Mouse (Mus musculus) kidney, adult 11 months (tissue): Measurements from ENCODE around the gene Pno1.
A peak's percentile ranks its signal among the peaks of the same experiment; 100 is the strongest.
"Not testable (repeated sequence)": the region's sequence is repeated elsewhere in the genome, so short reads cannot be mapped to it uniquely, and the experiment has no call there.

Experiments used
- DNase-seq: peaks from one replicate; pipeline ENCODE4 v3.0.0; 2022

Pno1 gene

GRCm38 (mm10) chr11:17211258-17212140, at the start of gene Pno1:
TSS of gene Pno1 (minus strand) at chr11:17211568.
- peak; percentile 98 for DNase-seq

DNA sequence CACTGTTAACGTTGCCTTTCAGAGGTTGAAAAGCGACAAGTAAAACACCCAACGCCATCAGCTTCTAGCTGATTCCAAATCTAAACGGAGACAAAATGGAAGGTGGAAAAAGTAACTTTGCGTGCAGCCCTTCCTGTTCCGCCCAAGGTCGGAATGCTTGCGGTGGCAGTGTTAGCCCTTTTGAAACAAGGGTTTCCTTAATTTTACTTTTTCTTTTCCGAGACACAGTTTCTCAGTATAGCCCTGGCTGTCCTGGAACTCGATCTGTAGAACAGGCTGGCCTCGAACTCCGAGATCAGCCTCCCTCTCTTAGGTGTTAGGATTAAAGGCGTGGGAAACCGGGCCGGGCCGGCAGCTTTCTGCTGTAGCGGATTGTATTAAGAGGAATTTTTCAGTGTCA, 46.5 kb upstream of the Pno1 start:
- DNase-seq: peak; percentile 41

GRCm38 (mm10) chr11:17257443-17257842, 46.1 kb upstream of the Pno1 start, which contains the start of gene C1d:
TSS of gene C1d (plus strand) at chr11:17257579.
- DNase-seq: peak; percentile 90

DNA sequence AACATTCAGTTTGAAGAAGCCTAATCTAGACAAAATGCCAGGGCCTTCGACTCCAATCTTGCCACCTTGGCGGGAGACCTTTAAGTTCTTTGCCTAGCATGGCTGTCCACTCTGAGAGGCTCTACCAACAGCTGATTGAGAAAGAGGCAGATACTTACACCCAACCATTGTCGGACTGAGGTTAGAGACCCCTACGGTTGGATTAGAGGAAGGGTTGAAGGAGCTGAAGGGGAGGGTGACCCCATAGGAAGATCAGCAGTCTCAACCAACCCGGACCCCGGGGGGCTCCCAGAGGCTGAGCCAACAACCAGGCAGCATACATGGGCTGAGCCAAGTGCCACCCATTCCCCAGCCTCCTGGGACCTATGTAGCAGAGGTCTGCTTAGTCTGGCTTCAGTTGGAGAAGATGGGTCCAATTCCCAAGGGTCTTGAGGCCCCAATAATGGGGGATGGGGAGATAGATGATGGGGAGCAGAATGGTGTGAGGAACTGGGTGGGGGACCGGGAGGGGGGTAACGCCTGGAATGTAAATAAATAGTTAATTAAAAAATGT, 45.5 kb upstream of the Pno1 start:
- peak; percentile 9 for DNase-seq

GRCm38 (mm10) chr11:17248715-17249114, 37.3 kb upstream of the Pno1 start:
- DNase-seq: no peak

GRCm38 (mm10) chr11:17238598-17238997, 27.2 kb upstream of the Pno1 start:
- DNase-seq: not testable (repeated sequence)

GRCm38 (mm10) chr11:17236449-17237037, 25.2 kb upstream of the Pno1 start:
- DNase-seq: no peak

GRCm38 (mm10) chr11:17232792-17233191, 21.4 kb upstream of the Pno1 start:
- no peak for DNase-seq

GRCm38 (mm10) chr11:17221126-17221525, 9.8 kb upstream of the Pno1 start:
- DNase-seq: no peak

- DNase-seq: no peak
Observed at GRCm38 (mm10) chr11:17215475-17215874, 4.1 kb upstream of the Pno1 start.

DNA sequence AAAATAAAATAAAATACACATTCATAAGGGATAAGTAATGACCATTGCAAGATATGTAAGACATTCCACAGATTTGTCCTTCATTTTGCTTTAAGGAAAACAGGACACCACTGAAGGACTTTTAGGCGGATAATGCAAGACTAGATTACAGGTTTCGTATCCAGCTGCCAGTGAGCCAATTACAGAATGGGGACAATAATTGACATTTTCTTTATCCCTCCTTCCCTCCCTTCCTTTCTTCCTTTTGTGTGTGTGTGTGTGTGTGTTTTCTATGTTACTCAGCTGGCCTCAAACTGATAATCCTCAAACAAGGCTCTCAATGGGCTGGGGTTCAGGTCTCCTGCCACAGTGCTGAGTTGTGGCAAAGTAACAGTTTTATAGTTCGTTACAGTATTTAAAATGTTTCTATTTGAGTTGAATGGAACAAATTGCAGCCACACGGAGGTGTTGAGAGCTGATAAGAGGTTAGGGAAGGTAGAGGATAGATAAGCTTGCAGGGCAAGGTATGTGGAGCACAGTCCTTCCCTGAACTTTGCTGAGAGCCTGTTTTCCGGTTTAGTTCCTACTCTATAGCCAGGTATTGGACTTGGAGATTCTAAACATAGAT, 1.6 kb upstream of the Pno1 start:
- DNase-seq: no peak

GRCm38 (mm10) chr11:17212141-17212495, 750 bp upstream of the Pno1 start:
- no peak for DNase-seq

DNA sequence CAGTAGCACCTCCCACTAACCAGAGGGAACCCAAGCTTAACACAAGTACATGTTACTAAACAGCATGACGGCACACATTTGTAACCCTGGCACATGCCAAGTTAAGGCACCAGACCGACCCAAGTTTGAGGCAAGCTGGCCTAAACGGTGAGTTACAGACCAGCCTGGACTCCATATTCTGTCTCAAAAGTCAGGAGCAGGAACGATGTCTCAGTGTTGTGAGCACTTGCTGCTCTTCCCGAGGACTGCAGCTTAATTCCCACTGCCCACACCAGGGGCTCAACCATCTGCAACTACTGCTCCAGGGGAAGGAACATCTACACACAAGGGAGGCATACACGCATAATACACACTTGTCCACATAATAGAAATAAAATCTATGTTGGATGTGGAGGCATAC, 8.9 kb downstream of the Pno1 start:
- no peak for DNase-seq

DNA sequence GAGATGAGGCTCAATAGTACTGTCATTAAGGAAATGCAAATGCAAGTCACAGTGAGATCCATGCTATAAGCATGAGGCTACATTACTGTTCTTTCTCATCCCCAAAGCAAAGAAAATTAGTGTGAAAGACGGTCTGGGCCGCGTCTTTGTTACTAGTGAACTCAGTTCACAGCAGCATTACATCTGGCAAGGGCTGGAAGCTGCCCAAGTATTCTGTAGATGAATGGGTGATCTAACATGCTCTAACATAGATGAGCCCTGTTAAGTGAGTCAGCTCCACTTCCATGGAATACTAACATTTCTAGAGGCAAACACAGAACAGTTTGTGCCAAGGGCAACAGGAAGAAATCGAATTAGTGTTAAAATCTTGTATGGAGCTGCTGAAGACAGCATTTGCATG, 10.4 kb downstream of the Pno1 start:
- no peak for DNase-seq

DNA sequence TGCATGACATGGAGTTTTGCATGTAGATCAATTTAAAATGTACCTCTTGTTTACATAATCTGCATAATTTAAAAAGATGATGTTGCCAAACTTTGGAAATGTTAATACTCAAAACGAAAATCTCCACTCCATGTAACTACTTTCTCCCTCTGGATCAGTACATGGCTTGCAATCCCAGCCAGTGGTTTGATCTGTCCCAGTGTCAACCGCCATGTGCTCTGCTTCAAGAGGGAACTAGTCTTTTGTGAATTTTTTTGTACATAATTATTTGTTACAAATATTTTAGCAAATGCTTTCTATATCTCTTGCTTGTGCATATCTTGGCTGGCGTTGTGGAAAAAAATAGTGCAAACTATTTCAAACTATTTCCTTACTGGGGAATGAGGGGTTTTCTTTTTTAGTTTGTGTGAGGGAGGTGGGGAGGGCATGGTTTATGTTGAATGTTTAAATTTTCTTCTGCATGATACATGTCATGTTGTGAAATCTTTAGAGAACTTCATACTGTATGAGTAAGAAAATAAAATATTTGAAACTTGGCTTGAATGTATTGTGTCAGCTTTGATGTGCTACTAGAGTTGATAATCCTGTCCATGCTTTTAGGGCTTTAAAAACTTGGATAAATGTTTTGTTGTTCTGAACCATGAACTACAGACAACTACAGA, 11.4 kb downstream of the Pno1 start:
- DNase-seq: no peak

DNA sequence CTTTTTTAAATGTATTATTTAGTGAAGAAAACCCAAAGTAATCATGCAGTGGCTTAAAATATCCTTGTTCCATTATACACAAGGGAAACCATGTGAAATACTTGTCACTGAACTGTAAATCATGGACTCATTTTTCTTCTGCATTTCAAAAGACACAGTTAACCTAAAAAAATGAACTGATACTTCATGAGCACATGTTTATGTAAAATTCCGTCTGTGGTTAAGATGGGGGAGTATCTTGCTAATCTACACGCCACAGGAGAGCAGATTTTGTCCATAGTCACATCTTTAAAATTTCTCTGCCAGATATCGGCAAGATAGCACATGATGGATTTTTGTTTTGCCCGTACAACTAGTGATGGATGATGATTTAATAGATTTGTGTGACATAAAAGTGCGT, 12.2 kb downstream of the Pno1 start:
- no peak for DNase-seq

GRCm38 (mm10) chr11:17192151-17192844, 19.1 kb downstream of the Pno1 start:
- peak; percentile 28 for DNase-seq

GRCm38 (mm10) chr11:17188786-17189185, 22.6 kb downstream of the Pno1 start:
- DNase-seq: no peak

DNA sequence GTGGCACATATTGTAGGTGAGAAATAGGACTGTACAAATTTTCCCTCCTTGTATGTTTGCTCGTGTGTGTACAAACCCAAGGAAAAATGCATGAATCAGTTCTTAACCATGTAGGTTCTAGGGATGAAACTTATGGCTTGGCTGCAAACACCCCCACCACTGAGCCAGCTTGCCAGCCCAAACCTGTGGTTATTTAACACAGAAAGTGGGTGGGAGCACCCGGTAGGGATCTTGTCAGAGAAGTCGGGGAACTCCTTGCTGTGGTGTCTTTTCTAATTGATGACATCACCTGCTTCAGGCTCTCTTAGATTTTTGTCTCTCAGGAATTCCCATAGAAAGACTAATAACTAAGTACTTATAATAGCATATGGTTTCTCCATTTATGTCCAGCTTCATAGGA, 23.7 kb downstream of the Pno1 start:
- no peak for DNase-seq

- DNase-seq: no peak
Observed at GRCm38 (mm10) chr11:17183165-17183564, 28.2 kb downstream of the Pno1 start.

GRCm38 (mm10) chr11:17181807-17182206, 29.6 kb downstream of the Pno1 start, which contains the start of gene Wdr92:
TSS of gene Wdr92 (plus strand) at chr11:17182107.
- DNase-seq: no peak

GRCm38 (mm10) chr11:17180753-17181152, 30.6 kb downstream of the Pno1 start:
- DNase-seq: no peak
